Mouse (Mus musculus) liver, adult 2 months (tissue): Measurements from ENCODE around the gene Auts2.

Experiments used
- CTCF ChIP-seq: fragments of 200-500 bp; IDR thresholded peaks from 2 replicates; pipeline ENCODE4 v1.5.1; 2011; ENCODE audit warnings: low read depth, low read length, control low read depth
- POLR2A ChIP-seq: fragments of 200-500 bp; IDR thresholded peaks from 2 replicates; pipeline ENCODE4 v1.6.1; 2011; ENCODE audit warnings: low read length, control low read depth; ENCODE audit not compliant: insufficient read depth; ENCODE audit errors: extremely low read depth

GRCm38 (mm10) chr5:131594597-131594996 is 948.5 kb downstream of the Auts2 start:
- TF ChIP-seq CTCF (no peak), POLR2A (no peak)
